Mouse (Mus musculus) ES-E14 (cell line): Measurements from ENCODE around the gene Zc3h15.

Experiments
- CHD2 ChIP-seq: IDR thresholded peaks from 2 replicates; pipeline ENCODE4 v1.6.1; 2014; ENCODE audit warnings: mild to moderate bottlenecking, low read depth, low read length, inconsistent platforms
- ZC3H11A ChIP-seq: IDR thresholded peaks from 2 replicates; pipeline ENCODE4 v1.6.1; 2012; ENCODE audit warnings: low read depth, mild to moderate bottlenecking, inconsistent platforms, low read length, borderline replicate concordance

- no peak for TF ChIP-seq ZC3H11A
- TF ChIP-seq CHD2: no peak
Measured at GRCm38 (mm10) chr2:83684691-83685090, 40.5 kb downstream of the Zc3h15 start.
